Mouse (Mus musculus): ENCODE results near the gene B830017H08Rik. TPM values are rescaled to one million over a fixed set of nuclear protein-coding genes. Genes with fewer than 3 reads are reported as not detected.

B830017H08Rik gene
- polyA plus RNA-seq, 1 experiment from 2014 or later = not detected

DNA sequence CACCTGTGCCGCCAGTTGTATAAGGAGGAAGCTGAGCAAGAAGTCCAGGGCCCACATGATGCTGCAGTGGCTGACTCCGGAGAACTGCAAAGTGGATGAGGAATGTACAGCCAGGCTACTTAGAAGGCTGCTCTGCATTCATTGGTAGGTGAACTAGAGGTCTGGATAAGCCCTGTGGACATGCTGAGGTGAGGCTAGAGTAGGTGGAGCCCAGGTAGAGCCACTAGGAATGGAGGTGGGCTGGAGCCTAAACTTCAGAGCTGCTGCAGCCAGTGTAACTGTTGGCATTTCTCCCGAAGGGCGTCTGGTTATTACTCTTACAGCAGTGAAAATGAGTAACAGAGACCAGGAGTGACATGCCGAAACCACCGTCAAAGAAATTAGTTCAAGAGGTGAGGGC is 5.1 kb downstream of the B830017H08Rik start, which contains the start of gene Car15:
Gene Car15, minus strand, starts transcription at position 314 of the 400 bp plus-strand sequence.
- no peak within 1 kb of the TSS for H3K27ac ChIP-seq (replicated peaks in 1 of 2; ENCODE audit: control insufficient read depth in 1 of 2, insufficient read depth in 1 of 2, low read depth in 2 of 2, low read length in 2 of 2)
- H3K27me3 ChIP-seq (ENCODE audit: control insufficient read depth, insufficient read depth, low read length) = peaks cover 38% of the 10 kb centered on the region
- 78% methylated on average over 6 of the region's 6 CpGs for WGBS

DNA sequence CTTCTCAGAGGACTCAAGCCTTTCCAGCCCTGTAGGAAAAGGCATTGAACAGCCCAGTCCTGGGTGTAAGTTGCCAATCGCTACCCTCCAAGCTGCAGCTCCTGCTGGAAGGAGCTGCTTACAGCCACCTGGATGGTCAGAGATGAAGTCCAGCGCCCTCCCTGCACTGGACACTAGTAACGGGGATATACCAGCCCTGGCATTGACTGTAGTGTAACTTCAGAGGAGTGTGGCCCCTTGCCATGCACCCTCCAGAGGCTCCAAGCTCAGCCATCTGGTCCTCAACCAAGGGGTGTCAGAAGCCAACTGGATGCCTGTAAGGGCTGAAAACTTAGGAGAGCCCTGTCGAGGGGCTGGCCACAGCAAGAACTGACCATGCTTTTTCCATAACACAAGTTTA is 7.1 kb downstream of the B830017H08Rik start:
- H3K27ac ChIP-seq (replicated peaks in 1 of 2; ENCODE audit: control insufficient read depth in 1 of 2, insufficient read depth in 1 of 2, low read depth in 2 of 2, low read length in 2 of 2) = no peak overlapping the region
- ATAC-seq (ENCODE audit: insufficient number of reproducible peaks, insufficient read depth, low FRiP score, low read depth) = no peak
- H3K36me3 ChIP-seq (ENCODE audit: control insufficient read depth, insufficient read depth, low read length) = peaks cover 51% of the 10 kb centered on the region
- H3K9me3 ChIP-seq (ENCODE audit: control insufficient read depth, low read length) = no peaks in the 10 kb centered on the region
- H3K4me2 ChIP-seq (ENCODE audit: low read length) = no peak overlapping the region
- no peaks in the 10 kb centered on the region for H3K4me1 ChIP-seq (ENCODE audit: control insufficient read depth in 2 of 2, insufficient read depth in 2 of 2, low read length in 2 of 2)
- H3K27me3 ChIP-seq (ENCODE audit: control insufficient read depth, insufficient read depth, low read length) = peaks cover 19% of the 10 kb centered on the region
- H3K4me3 ChIP-seq (ENCODE audit: control insufficient read depth in 1 of 2, insufficient read depth in 1 of 2, low read depth in 1 of 2, low read length in 2 of 2) = no peak overlapping the region
- 88% methylated on average over 4 of the region's 4 CpGs for WGBS
- no peak overlapping the region for H3K9ac ChIP-seq (ENCODE audit: low read length)

More for the DNA sequence above, 5.1 kb downstream of the B830017H08Rik start, which contains the start of gene Car15:
- peaks cover 31% of the 10 kb centered on the region for H3K36me3 ChIP-seq (ENCODE audit: control insufficient read depth, insufficient read depth, low read length)
- H3K9me3 ChIP-seq (ENCODE audit: control insufficient read depth, low read length) = no peaks in the 10 kb centered on the region
- no peak within 1 kb of the TSS for H3K4me2 ChIP-seq (ENCODE audit: low read length)
- H3K4me1 ChIP-seq (ENCODE audit: control insufficient read depth in 2 of 2, insufficient read depth in 2 of 2, low read length in 2 of 2) = peaks cover 2 to 6% of the 10 kb centered on the region in 2 experiments; a peak in 2 of 4 replicates
- ATAC-seq (ENCODE audit: insufficient number of reproducible peaks, insufficient read depth, low FRiP score, low read depth) = no peak
- no peak within 1 kb of the TSS for H3K4me3 ChIP-seq (ENCODE audit: control insufficient read depth in 1 of 2, insufficient read depth in 1 of 2, low read depth in 1 of 2, low read length in 2 of 2)
- no peak within 1 kb of the TSS for H3K9ac ChIP-seq (ENCODE audit: low read length)

DNA sequence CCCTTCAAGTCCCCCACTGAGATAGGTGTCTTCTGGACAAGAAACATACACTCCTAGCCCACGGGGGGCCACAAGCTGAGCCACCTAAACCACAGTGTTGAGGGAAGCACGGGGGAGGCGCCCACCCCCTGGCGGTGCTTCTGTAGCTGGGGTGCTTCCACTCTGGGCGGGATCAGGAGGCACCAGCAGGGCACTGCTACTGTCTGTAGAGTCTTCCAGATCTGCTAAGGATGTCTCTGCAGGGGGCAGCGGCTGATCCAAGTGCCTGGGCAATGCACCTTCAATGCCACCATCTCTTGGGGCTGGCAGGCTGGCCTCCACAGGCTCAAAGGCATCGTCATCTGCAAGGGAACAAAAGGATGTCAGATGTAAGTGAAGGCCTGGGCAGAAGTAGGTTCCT is 9.5 kb downstream of the B830017H08Rik start:
- Histone ChIP-seq H3K4me3 (ENCODE audit: control insufficient read depth in 1 of 2, insufficient read depth in 1 of 2, low read depth in 1 of 2, low read length in 2 of 2) (no peak overlapping the region), H3K27ac (replicated peaks in 1 of 2; ENCODE audit: control insufficient read depth in 1 of 2, insufficient read depth in 1 of 2, low read depth in 2 of 2, low read length in 2 of 2) (no peak overlapping the region), H3K27me3 (ENCODE audit: control insufficient read depth, insufficient read depth, low read length) (no peaks in the 10 kb centered on the region), H3K4me2 (ENCODE audit: low read length) (no peak overlapping the region), H3K9ac (ENCODE audit: low read length) (no peak overlapping the region), H3K36me3 (ENCODE audit: control insufficient read depth, insufficient read depth, low read length) (peaks cover 75% of the 10 kb centered on the region), H3K4me1 (ENCODE audit: control insufficient read depth in 2 of 2, insufficient read depth in 2 of 2, low read length in 2 of 2) (no peaks in the 10 kb centered on the region), H3K9me3 (ENCODE audit: control insufficient read depth, low read length) (no peaks in the 10 kb centered on the region)
- no peak for ATAC-seq (ENCODE audit: insufficient number of reproducible peaks, insufficient read depth, low FRiP score, low read depth)
- 92% methylated on average over 7 of the region's 7 CpGs for WGBS

DNA sequence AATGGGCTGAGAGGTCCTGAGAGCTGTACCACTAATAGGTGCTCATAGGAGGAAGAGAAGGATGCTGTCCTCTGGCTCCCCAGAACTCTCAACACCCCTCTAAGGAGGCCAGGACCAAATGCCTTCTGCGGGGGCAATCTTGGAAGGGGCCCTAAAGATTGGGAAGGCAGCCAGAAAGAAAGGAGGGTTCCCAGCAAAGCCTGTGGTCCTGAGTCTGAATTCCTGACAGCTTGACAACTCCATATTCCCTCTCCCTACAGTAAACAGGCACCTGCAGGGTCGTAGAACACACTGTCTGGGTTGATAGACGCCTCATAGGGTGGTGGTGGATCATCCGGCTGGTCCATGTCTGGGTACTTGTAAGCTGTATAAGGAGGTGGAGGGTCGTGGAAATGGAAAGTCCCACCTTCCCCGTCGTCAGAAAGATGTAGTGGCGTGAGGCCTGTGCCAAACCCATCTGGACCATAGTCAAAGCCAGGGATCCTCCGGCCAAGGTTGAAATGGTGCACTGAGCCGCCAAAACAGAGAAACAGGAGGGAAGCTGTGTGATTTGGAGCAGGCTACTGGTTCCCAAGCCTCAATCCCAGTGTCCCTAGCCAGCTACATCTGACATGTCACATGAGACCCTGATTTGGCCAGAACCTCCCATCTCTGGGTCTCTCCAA is 10.9 kb downstream of the B830017H08Rik start:
- Histone ChIP-seq H3K36me3 (ENCODE audit: control insufficient read depth, insufficient read depth, low read length) (peaks cover 89% of the 10 kb centered on the region), H3K9me3 (ENCODE audit: control insufficient read depth, low read length) (no peaks in the 10 kb centered on the region), H3K27ac (replicated peaks in 1 of 2; ENCODE audit: control insufficient read depth in 1 of 2, insufficient read depth in 1 of 2, low read depth in 2 of 2, low read length in 2 of 2) (no peak overlapping the region), H3K27me3 (ENCODE audit: control insufficient read depth, insufficient read depth, low read length) (no peaks in the 10 kb centered on the region), H3K4me3 (ENCODE audit: control insufficient read depth in 1 of 2, insufficient read depth in 1 of 2, low read depth in 1 of 2, low read length in 2 of 2) (no peak overlapping the region), H3K4me2 (ENCODE audit: low read length) (no peak overlapping the region), H3K4me1 (ENCODE audit: control insufficient read depth in 2 of 2, insufficient read depth in 2 of 2, low read length in 2 of 2) (no peaks in the 10 kb centered on the region), H3K9ac (ENCODE audit: low read length) (no peak overlapping the region)
- no peak for ATAC-seq (ENCODE audit: insufficient number of reproducible peaks, insufficient read depth, low FRiP score, low read depth)
- 94% methylated on average over 10 of the region's 10 CpGs for WGBS

DNA sequence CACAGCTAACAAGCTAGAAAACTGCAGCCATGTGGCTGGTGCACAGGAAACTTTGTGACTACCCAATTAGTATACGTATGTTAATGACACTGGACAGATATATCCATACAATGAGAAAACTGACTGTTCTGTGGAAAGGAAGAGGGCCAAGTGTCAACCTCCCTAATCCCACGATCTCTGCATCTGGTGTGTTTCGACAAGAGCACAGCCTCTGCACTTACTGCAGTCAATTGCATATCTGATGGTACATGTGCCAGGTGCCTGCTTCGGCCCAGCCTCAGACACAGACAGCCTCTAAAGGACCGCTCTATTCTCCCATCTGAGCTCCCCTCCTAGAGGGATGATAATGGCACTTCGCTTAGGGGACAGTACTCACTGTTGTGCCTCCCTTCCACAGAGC is 15.5 kb downstream of the B830017H08Rik start:
- WGBS = 85% methylated on average over 6 of the region's 6 CpGs
- ATAC-seq (ENCODE audit: insufficient number of reproducible peaks, insufficient read depth, low FRiP score, low read depth) = no peak; the same call in 1 of the 2 replicates
- no peak overlapping the region for H3K4me2 ChIP-seq (ENCODE audit: low read length)
- H3K27ac ChIP-seq (replicated peaks in 1 of 2; ENCODE audit: control insufficient read depth in 1 of 2, insufficient read depth in 1 of 2, low read depth in 2 of 2, low read length in 2 of 2) = no peak overlapping the region
- no peaks in the 10 kb centered on the region for H3K4me1 ChIP-seq (ENCODE audit: control insufficient read depth in 2 of 2, insufficient read depth in 2 of 2, low read length in 2 of 2)
- H3K27me3 ChIP-seq (ENCODE audit: control insufficient read depth, insufficient read depth, low read length) = no peaks in the 10 kb centered on the region
- no peaks in the 10 kb centered on the region for H3K9me3 ChIP-seq (ENCODE audit: control insufficient read depth, low read length)
- H3K9ac ChIP-seq (ENCODE audit: low read length) = no peak overlapping the region
- H3K36me3 ChIP-seq (ENCODE audit: control insufficient read depth, insufficient read depth, low read length) = peaks cover 94% of the 10 kb centered on the region
- no peak overlapping the region for H3K4me3 ChIP-seq (ENCODE audit: control insufficient read depth in 1 of 2, insufficient read depth in 1 of 2, low read depth in 1 of 2, low read length in 2 of 2)

DNA sequence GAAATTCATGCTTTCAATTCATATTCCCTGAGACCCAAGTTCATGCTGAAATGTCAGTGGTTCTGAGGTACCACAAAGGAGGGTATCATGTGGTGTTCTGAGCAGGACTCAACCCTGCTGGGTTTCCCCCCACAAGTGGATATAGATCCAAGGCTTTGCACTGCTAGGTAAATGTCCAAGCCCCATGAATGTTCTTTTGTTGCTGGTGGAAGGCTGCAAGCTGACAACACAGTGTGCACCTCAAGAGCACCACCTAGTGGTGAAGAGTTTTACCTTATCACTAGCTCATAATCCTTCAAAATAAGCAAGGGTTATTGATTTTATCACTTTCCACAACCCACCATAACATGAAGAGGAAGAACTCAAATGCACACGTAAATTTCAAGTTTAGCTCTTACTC is 16.0 kb downstream of the B830017H08Rik start:
- no peaks in the 10 kb centered on the region for H3K27me3 ChIP-seq (ENCODE audit: control insufficient read depth, insufficient read depth, low read length)
- no peaks in the 10 kb centered on the region for H3K4me1 ChIP-seq (ENCODE audit: control insufficient read depth in 2 of 2, insufficient read depth in 2 of 2, low read length in 2 of 2)
- no peaks in the 10 kb centered on the region for H3K9me3 ChIP-seq (ENCODE audit: control insufficient read depth, low read length)
- ATAC-seq (ENCODE audit: insufficient number of reproducible peaks, insufficient read depth, low FRiP score, low read depth) = no peak
- no peak overlapping the region for H3K4me3 ChIP-seq (ENCODE audit: control insufficient read depth in 1 of 2, insufficient read depth in 1 of 2, low read depth in 1 of 2, low read length in 2 of 2)
- 19% methylated on average over 1 of the region's 1 CpGs for WGBS
- no peak overlapping the region for H3K27ac ChIP-seq (replicated peaks in 1 of 2; ENCODE audit: control insufficient read depth in 1 of 2, insufficient read depth in 1 of 2, low read depth in 2 of 2, low read length in 2 of 2)
- no peak overlapping the region for H3K4me2 ChIP-seq (ENCODE audit: low read length)
- H3K9ac ChIP-seq (ENCODE audit: low read length) = no peak overlapping the region
- peaks cover 94% of the 10 kb centered on the region for H3K36me3 ChIP-seq (ENCODE audit: control insufficient read depth, insufficient read depth, low read length)

DNA sequence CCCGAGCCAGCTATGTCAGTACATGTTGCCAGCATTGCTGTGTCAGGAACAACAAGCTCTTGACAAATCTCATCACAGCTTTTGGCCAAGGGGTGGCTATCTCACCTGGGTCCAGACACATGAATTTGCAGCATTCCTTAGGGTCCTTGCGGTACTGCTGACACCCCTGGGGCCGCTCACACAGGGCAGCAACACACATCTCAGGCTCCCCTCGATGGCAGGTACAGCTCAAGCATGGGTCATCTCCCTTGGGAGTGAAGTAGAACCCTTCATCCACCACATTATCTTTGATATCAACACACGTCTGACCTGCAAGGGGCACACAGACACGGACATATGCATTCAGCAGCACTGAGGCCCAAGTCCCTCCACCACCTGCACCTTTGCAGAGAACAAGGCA is 16.6 kb downstream of the B830017H08Rik start:
- H3K9me3 ChIP-seq (ENCODE audit: control insufficient read depth, low read length) = no peaks in the 10 kb centered on the region
- no peaks in the 10 kb centered on the region for H3K4me1 ChIP-seq (ENCODE audit: control insufficient read depth in 2 of 2, insufficient read depth in 2 of 2, low read length in 2 of 2)
- no peak overlapping the region for H3K27ac ChIP-seq (replicated peaks in 1 of 2; ENCODE audit: control insufficient read depth in 1 of 2, insufficient read depth in 1 of 2, low read depth in 2 of 2, low read length in 2 of 2)
- no peak for ATAC-seq (ENCODE audit: insufficient number of reproducible peaks, insufficient read depth, low FRiP score, low read depth)
- no peak overlapping the region for H3K4me3 ChIP-seq (ENCODE audit: control insufficient read depth in 1 of 2, insufficient read depth in 1 of 2, low read depth in 1 of 2, low read length in 2 of 2)
- no peaks in the 10 kb centered on the region for H3K27me3 ChIP-seq (ENCODE audit: control insufficient read depth, insufficient read depth, low read length)
- peaks cover 94% of the 10 kb centered on the region for H3K36me3 ChIP-seq (ENCODE audit: control insufficient read depth, insufficient read depth, low read length)
- no peak overlapping the region for H3K9ac ChIP-seq (ENCODE audit: low read length)
- H3K4me2 ChIP-seq (ENCODE audit: low read length) = no peak overlapping the region
- 67% methylated on average over 6 of the region's 6 CpGs for WGBS

DNA sequence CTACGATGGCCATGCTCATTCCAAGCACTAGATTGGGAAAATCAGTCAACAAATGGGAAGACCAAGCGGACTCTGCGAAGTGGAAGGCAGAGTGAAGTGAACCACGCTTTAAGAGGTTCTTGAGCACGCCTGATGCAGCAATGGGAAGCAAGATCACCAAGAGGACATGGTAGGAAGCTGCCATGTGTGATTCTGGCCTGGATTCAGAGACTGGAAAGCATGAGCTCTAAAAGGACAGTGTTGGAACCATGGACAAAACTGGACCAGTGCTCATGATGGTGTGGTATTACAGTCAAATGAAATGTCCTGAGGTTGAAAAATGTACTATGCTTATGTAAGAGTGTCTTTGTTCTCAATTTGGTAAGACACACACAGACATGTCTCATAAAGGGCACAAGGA is 18.4 kb downstream of the B830017H08Rik start:
- ATAC-seq (ENCODE audit: insufficient number of reproducible peaks, insufficient read depth, low FRiP score, low read depth) = no peak
- H3K4me3 ChIP-seq (ENCODE audit: control insufficient read depth in 1 of 2, insufficient read depth in 1 of 2, low read depth in 1 of 2, low read length in 2 of 2) = no peak overlapping the region
- H3K4me2 ChIP-seq (ENCODE audit: low read length) = no peak overlapping the region
- no peaks in the 10 kb centered on the region for H3K9me3 ChIP-seq (ENCODE audit: control insufficient read depth, low read length)
- H3K4me1 ChIP-seq (ENCODE audit: control insufficient read depth in 2 of 2, insufficient read depth in 2 of 2, low read length in 2 of 2) = no peaks in the 10 kb centered on the region
- H3K27me3 ChIP-seq (ENCODE audit: control insufficient read depth, insufficient read depth, low read length) = no peaks in the 10 kb centered on the region
- no peak overlapping the region for H3K27ac ChIP-seq (replicated peaks in 1 of 2; ENCODE audit: control insufficient read depth in 1 of 2, insufficient read depth in 1 of 2, low read depth in 2 of 2, low read length in 2 of 2)
- no peak overlapping the region for H3K9ac ChIP-seq (ENCODE audit: low read length)
- WGBS = 98% methylated on average over 5 of the region's 5 CpGs
- peaks cover 93% of the 10 kb centered on the region for H3K36me3 ChIP-seq (ENCODE audit: control insufficient read depth, insufficient read depth, low read length)
